Mouse (Mus musculus) left cerebral cortex, adult 2 months (tissue): ENCODE data around the gene Rapgef4. TPM values are rescaled to one million over a fixed set of nuclear protein-coding genes. Genes with fewer than 3 reads are reported as not detected.
A peak's percentile ranks its signal among the peaks of the same experiment; 100 is the strongest.

Source experiments
- DNase-seq, 2 experiments: peaks; one replicate each; pipeline ENCODE4 v3.0.0; 2021 to 2022; ENCODE audit warnings: low spot score in 2 of 2, mixed read lengths in 1 of 2; ENCODE audit errors: extremely low spot score in 1 of 2
- H3K27ac ChIP-seq: fragments of 200-600 bp; 2 replicates; pipeline ENCODE4 v1.8.1; 2022
- H3K4me3 ChIP-seq: fragments of 200-600 bp; 2 replicates; pipeline ENCODE4 v1.8.1; 2022
- CTCF ChIP-seq: fragments of 200-600 bp; IDR thresholded peaks from 2 replicates; pipeline ENCODE4 v1.8.1; 2022; ENCODE audit warnings: antibody characterized with exemption, mild to moderate bottlenecking, moderate library complexity
- intact Hi-C: fragments of 180-260 bp; cut with DNase I; formaldehyde crosslinking; loops from one replicate; pipeline ENCODE4 v1.15.1; 2025
- total RNA-seq, 2 experiments: library from RNA; stranded (reverse); gene quantifications; 2 replicates each; pipeline ENCODE4 v1.2.3; 2021

The Rapgef4 gene
- total RNA-seq, 2 experiments from 2014 or later, result 442 to 451 TPM

GRCm38 (mm10) chr2:72254813-72255582 is 274.0 kb downstream of the Rapgef4 start:
- no peak overlapping the region for H3K27ac ChIP-seq
- intact Hi-C loops, result no loop called here
- no peak for TF ChIP-seq CTCF
- no peak overlapping the region for H3K4me3 ChIP-seq
- DNase-seq, result no peak

DNA sequence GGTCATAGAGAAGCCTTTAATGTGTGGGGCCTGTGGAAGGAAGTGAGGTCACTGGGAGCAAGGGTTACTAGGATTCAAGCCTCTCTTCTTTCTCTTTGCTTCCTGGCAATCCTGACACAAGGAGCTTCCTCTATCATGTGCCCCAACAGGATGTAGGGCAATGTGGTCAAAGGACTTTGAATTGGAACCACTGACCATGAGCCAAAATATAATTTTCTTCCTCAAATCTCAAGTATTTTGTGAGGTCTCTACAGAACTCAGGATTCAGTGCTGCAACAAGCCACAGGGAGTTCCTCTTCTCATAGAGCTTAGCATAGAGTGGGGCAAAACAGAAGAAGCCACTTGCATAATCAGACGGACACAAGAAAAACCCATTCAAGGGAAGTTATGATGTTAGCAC is 279.7 kb downstream of the Rapgef4 start:
- no peak overlapping the region for H3K27ac ChIP-seq
- DNase-seq, result no peak
- no peak for TF ChIP-seq CTCF
- no peak overlapping the region for H3K4me3 ChIP-seq
- intact Hi-C loops, result no loop called here

DNA sequence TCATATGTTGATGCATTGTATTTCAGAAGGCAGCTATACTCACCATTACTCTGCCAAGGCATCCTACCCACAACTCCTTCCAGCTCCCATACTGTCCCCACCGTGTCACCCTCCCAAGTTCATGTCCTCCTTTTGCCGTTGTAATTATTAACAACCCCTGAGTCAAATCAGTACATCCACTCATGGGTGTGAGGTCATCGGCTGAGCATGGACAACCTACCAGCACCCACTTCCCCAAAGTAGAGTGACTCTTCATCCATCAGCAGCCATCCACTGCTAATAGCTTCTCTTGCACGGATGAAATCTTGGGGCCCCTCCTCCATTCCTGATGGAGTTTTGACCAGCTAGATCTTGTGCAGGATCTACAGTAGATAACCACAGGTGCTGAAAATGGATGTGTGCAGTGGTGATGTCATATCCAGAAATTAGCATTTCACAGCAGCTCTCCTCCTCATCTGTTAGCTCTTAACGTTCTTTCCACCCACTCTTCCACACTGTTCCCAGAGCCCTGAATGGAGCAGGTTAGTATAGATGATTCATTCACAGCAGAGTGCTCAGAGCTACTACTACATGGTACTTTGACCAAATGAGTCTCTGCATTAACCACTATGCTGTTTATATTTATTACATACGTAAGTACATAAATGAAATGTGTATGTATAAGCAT is 281.9 kb downstream of the Rapgef4 start:
- no peak for TF ChIP-seq CTCF
- intact Hi-C loops, result no loop called here
- H3K27ac ChIP-seq, result no peak overlapping the region
- H3K4me3 ChIP-seq, result no peak overlapping the region
- DNase-seq, result peak in 1 of 2 experiments; percentile 34

GRCm38 (mm10) chr2:72267390-72267789 is 286.4 kb downstream of the Rapgef4 start:
- DNase-seq, result no peak
- intact Hi-C loops, result no loop called here
- H3K27ac ChIP-seq, result no peak overlapping the region
- no peak for TF ChIP-seq CTCF
- H3K4me3 ChIP-seq, result no peak overlapping the region

DNA sequence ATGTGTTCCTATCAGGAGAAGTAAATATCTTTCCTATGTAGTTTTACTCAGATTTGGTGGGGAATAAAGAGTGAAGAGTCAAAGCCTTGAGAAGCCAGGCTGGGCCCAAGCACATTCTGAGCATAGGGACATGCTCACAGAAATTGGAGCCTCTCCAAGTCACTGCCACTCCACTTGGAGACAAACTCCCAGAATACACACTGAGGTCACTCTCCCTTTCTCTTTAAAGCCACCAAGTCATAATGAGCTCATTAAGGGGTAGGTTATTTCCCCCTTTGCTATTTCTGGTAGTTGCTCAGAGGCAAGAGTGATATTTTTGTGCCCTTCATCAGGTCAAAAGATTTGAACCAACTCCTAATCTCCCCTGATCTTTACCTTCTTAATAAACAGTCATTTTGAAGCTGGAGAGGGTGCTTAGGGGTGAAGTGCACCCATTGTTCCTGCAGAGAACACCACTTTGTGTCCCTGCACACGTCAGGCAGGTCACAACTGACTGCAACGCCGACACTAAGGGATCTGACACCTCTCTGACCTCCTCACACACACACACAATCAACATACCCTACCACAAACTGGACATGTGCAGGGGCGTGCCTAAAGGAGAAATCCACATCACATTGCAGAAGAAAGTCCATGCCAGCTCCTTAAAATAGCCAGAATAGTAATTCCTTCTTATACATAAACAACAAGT is 288.8 kb downstream of the Rapgef4 start:
- DNase-seq, result no peak
- intact Hi-C loops, result no loop called here
- no peak for TF ChIP-seq CTCF

GRCm38 (mm10) chr2:72278247-72278873 is 297.3 kb downstream of the Rapgef4 start:
- Histone ChIP-seq H3K27ac (no peak overlapping the region), H3K4me3 (no peak overlapping the region)
- TF ChIP-seq CTCF, result no peak
- DNase-seq, result no peak
- intact Hi-C loops, result no loop called here

More for the DNA sequence above, 288.8 kb downstream of the Rapgef4 start:
- no peak overlapping the region for H3K27ac ChIP-seq
- H3K4me3 ChIP-seq, result no peak overlapping the region

DNA sequence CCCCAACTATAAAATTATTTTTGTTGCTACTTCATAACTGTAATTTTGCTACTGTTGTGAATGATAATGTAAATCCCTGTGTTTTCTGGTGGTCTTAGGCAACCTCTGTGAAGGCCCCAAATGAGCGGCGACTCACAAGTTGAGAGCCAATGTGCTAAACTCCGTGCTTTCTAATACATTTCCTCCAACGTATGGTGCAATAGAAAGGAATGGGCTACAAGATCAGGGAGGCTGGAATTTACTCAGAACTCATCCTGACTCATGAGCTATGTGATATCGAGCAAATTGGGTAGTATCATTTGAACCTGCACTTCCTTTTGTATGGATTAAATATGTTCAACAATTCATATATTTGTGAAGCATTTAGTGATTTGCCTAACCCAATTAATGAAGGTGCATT is 299.5 kb downstream of the Rapgef4 start:
- intact Hi-C loops, result no loop called here
- no peak for DNase-seq

DNA sequence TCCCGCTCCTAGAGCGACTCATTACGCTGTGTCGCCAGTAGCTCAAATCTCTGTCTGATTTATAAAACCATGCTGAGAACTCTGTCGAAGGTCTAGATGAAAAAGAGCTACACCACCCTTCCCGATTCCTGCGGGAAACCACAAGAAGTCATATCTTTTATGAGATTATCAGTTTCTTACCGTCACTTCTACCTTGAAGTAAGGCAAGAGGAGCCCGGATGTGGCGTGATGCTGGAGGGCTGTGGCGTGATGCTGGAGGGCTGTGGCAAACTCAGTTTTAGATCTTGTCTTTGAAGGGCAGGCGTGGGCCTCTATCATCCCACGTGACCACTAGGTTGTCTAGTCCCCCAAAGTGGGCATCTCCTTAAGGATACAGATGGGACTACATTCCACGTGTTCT is 300.9 kb downstream of the Rapgef4 start:
- intact Hi-C loops, result no loop called here
- Histone ChIP-seq H3K27ac (no peak overlapping the region), H3K4me3 (no peak overlapping the region)
- DNase-seq, result no peak
- no peak for TF ChIP-seq CTCF

More for the DNA sequence above, 299.5 kb downstream of the Rapgef4 start:
- no peak for TF ChIP-seq CTCF
- H3K4me3 ChIP-seq, result no peak overlapping the region
- H3K27ac ChIP-seq, result no peak overlapping the region

- Histone ChIP-seq H3K27ac (no peak overlapping the region), H3K4me3 (no peak overlapping the region)
- intact Hi-C loops, result no loop called here
- no peak for TF ChIP-seq CTCF
- DNase-seq, result no peak
Measured at GRCm38 (mm10) chr2:72282733-72283132, 301.7 kb downstream of the Rapgef4 start.

DNA sequence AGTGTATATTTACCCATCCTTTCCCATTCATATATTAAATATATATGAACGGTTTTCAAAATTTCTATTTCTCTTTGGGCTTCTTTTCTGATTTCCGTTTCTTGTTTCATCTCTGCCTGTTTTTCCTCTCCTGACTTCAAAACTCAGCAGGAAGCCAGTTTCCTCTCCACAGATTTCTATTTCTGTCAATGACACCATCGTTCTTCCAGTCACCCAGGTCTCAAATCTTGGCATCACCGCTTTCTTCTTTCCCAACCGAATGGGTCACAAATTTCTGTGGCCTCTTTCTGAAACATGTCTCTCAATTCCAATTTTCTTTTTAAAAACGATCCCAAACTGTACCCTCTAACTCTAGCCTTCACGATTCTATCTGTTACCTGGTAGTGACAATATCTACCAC is 303.6 kb downstream of the Rapgef4 start:
- DNase-seq, result no peak
- Histone ChIP-seq H3K4me3 (no peak overlapping the region), H3K27ac (no peak overlapping the region)
- TF ChIP-seq CTCF, result no peak
- intact Hi-C loops, result no loop called here

DNA sequence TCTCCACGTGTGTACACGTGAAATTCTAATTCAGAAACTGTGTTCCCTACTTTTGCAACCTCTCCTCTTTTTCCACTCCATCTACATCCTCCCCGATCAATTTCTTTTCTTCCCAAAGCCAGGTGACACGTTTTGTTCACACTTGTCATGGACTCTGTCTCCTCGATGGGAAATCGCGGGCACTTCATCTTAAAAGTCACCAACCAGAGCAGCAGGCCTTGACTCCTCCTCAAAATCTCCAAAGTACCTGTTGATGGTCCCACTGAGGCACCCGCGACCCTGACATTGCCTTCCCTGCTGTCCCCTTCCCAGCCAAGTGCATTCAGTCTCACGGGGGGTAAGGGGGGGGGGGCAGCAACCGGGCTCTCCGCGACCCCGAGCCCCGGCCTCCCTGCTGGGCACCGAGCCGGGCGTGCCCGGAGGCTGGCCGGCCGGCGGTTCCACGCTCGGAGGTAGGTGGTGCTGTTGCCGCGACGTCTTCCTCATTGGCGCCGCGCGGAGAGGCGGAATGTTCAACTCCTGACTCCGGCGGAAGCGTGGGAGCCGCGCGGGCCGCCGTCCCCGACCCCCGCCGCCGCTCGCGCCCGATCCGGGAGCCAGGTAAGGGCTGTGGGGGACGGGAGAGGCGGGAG is 304.3 kb downstream of the Rapgef4 start, which contains the start of gene Map3k20:
Gene Map3k20 (plus strand): TSS at position 382 of the 632 bp plus-strand sequence.
- peak within 1 kb of the TSS; percentile 53 for H3K27ac ChIP-seq
- intact Hi-C loops, result no loop called here
- peak within 1 kb of the TSS; percentile 77 for H3K4me3 ChIP-seq
- TF ChIP-seq CTCF, result peak; percentile 53
- peak; percentile 56 to 58 for DNase-seq
